Mouse (Mus musculus): ENCODE results near the gene Rsg1. TPM values are rescaled to one million over a fixed set of nuclear protein-coding genes. Genes with fewer than 3 reads are reported as not detected.
A peak's percentile ranks its signal among the peaks of the same experiment; 100 is the strongest.

Gene Rsg1
- polyA plus RNA-seq, 1 experiment from 2014 or later: 5.1 TPM

DNA sequence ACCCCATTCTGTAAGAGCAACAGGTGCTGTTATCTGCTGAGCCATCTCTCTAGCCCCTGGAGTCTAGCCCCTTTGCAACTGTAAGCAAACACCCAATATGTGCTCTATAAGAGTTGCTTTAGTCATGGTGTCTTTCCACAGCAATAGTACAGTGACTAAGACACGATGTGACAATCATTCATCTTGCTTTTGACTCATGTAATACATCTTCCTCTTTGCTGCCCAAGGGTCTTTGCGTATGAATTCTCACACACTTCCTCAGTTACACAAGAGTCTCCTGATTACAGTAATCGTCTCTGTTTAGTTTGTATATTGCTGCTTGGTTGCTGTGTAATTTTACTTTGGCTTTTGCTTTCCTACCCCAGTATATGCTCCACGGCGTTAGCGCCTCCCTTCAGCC lies 31.8 kb upstream of the Rsg1 start:
- Histone ChIP-seq H3K27me3 (replicated peaks; ENCODE audit: control insufficient read depth, insufficient read depth, low read length) (no peaks in the 10 kb centered on the region), H3K36me3 (ENCODE audit: control insufficient read depth, insufficient read depth, low read length) (peaks cover 44% of the 10 kb centered on the region), H3K4me1 (ENCODE audit: control insufficient read depth, insufficient read depth, low read length) (peaks cover 12% of the 10 kb centered on the region; the same call in 1 of the 2 replicates), H3K27ac (replicated peaks; ENCODE audit: low read depth, low read length) (no peak overlapping the region), H3K4me3 (ENCODE audit: low read depth, low read length) (no peak overlapping the region), H3K4me2 (ENCODE audit: low read depth, low read length) (no peak overlapping the region), H3K9me3 (ENCODE audit: control insufficient read depth, low read length) (no peaks in the 10 kb centered on the region), H3K9ac (ENCODE audit: low read depth, low read length) (no peak overlapping the region)
- 93% methylated on average over 6 of the region's 6 CpGs for WGBS
- ATAC-seq (ENCODE audit: low read depth) (no peak), DNase-seq (ENCODE audit: low spot score) (no peak)

DNA sequence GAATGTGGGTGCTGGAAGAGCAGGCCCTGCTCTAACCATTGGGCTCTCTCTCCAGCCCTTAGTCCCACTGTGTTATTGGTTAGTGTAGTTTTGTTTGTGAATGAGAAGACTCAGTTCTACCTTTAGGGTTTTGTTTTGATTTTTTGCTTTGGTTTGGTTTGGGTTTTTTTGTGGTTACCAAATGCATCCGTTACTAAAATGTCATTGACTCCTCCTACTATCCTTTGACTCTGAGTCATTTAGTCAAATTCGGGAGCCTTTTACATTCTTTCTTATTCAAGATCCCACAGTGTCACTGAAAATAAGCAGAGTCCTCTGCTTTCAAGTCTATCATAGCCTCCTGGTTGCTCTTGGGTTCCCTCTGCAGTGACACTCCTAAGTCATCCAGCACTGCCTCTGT lies 29.8 kb upstream of the Rsg1 start:
- WGBS: 86% methylated on average over 2 of the region's 2 CpGs
- Histone ChIP-seq H3K9me3 (ENCODE audit: control insufficient read depth, low read length) (no peaks in the 10 kb centered on the region), H3K9ac (ENCODE audit: low read depth, low read length) (no peak overlapping the region), H3K27me3 (replicated peaks; ENCODE audit: control insufficient read depth, insufficient read depth, low read length) (no peaks in the 10 kb centered on the region), H3K4me2 (ENCODE audit: low read depth, low read length) (no peak overlapping the region), H3K4me1 (ENCODE audit: control insufficient read depth, insufficient read depth, low read length) (peaks cover 13% of the 10 kb centered on the region; the same call in 1 of the 2 replicates), H3K36me3 (ENCODE audit: control insufficient read depth, insufficient read depth, low read length) (peaks cover 34% of the 10 kb centered on the region), H3K4me3 (ENCODE audit: low read depth, low read length) (no peak overlapping the region), H3K27ac (replicated peaks; ENCODE audit: low read depth, low read length) (no peak overlapping the region)
- no peak for ATAC-seq (ENCODE audit: low read depth)
- DNase-seq (ENCODE audit: low spot score): no peak

- H3K9me3 ChIP-seq (ENCODE audit: control insufficient read depth, low read length): no peaks in the 10 kb centered on the region
- peaks cover 34% of the 10 kb centered on the region for H3K36me3 ChIP-seq (ENCODE audit: control insufficient read depth, insufficient read depth, low read length)
- H3K4me2 ChIP-seq (ENCODE audit: low read depth, low read length): no peak overlapping the region
- 93% methylated on average over 4 of the region's 4 CpGs for WGBS
- H3K27me3 ChIP-seq (replicated peaks; ENCODE audit: control insufficient read depth, insufficient read depth, low read length): no peaks in the 10 kb centered on the region
- H3K4me3 ChIP-seq (ENCODE audit: low read depth, low read length): no peak overlapping the region
- DNase-seq (ENCODE audit: low spot score) (no peak), ATAC-seq (ENCODE audit: low read depth) (no peak)
- no peak overlapping the region for H3K9ac ChIP-seq (ENCODE audit: low read depth, low read length)
- H3K4me1 ChIP-seq (ENCODE audit: control insufficient read depth, insufficient read depth, low read length): peaks cover 13% of the 10 kb centered on the region; the same call in 1 of the 2 replicates
- H3K27ac ChIP-seq (replicated peaks; ENCODE audit: low read depth, low read length): no peak overlapping the region
Observed at GRCm38 (mm10) chr4:141184426-141184825, 29.3 kb upstream of the Rsg1 start.

- no peaks in the 10 kb centered on the region for H3K9me3 ChIP-seq (ENCODE audit: control insufficient read depth, low read length)
- 0 out of 2 replicates have a peak, but pooled peaks have one; percentile 15 for ATAC-seq (ENCODE audit: low read depth)
Observed at GRCm38 (mm10) chr4:141186923-141187836, 26.6 kb upstream of the Rsg1 start.

DNA sequence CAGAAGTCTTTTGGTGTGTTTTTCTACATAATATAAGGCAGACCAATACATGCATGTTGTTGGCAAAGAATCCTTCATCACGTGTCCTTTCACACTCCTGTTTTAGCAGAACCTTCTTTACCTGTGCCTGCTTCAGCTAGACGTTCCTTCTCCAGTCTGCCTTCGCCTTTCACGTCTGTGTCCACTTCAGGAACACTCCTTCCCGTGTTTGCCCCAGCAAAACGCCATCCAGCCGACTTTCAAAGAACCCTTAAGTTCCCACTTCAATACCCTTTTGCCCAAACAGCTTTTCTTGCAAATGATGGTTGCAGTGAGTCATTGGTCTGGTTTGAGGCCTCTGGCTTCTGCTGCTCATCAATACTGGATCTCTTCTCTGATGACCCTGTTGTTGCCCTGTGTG lies 22.5 kb upstream of the Rsg1 start:
- ATAC-seq (ENCODE audit: low read depth) (no peak), DNase-seq (ENCODE audit: low spot score) (no peak)
- Histone ChIP-seq H3K27me3 (replicated peaks; ENCODE audit: control insufficient read depth, insufficient read depth, low read length) (no peaks in the 10 kb centered on the region), H3K9me3 (ENCODE audit: control insufficient read depth, low read length) (no peaks in the 10 kb centered on the region), H3K9ac (ENCODE audit: low read depth, low read length) (no peak overlapping the region), H3K4me3 (ENCODE audit: low read depth, low read length) (no peak overlapping the region), H3K36me3 (ENCODE audit: control insufficient read depth, insufficient read depth, low read length) (peaks cover 63% of the 10 kb centered on the region), H3K4me2 (ENCODE audit: low read depth, low read length) (no peak overlapping the region), H3K4me1 (ENCODE audit: control insufficient read depth, insufficient read depth, low read length) (peaks cover 7% of the 10 kb centered on the region; the same call in 1 of the 2 replicates), H3K27ac (replicated peaks; ENCODE audit: low read depth, low read length) (no peak overlapping the region)
- WGBS: 90% methylated on average over 7 of the region's 7 CpGs

More at GRCm38 (mm10) chr4:141186923-141187836, 26.6 kb upstream of the Rsg1 start:
- no peak for DNase-seq (ENCODE audit: low spot score)
- peaks cover 40% of the 10 kb centered on the region for H3K36me3 ChIP-seq (ENCODE audit: control insufficient read depth, insufficient read depth, low read length)
- WGBS: 25% methylated on average over 9 of the region's 9 CpGs
- H3K27me3 ChIP-seq (replicated peaks; ENCODE audit: control insufficient read depth, insufficient read depth, low read length): no peaks in the 10 kb centered on the region
- H3K4me3 ChIP-seq (ENCODE audit: low read depth, low read length): no peak overlapping the region
- H3K27ac ChIP-seq (replicated peaks; ENCODE audit: low read depth, low read length): peak overlapping the region; percentile 78
- H3K4me1 ChIP-seq (ENCODE audit: control insufficient read depth, insufficient read depth, low read length): peaks cover 13% of the 10 kb centered on the region; the same call in 1 of the 2 replicates
- H3K4me2 ChIP-seq (ENCODE audit: low read depth, low read length): no peak overlapping the region
- no peak overlapping the region for H3K9ac ChIP-seq (ENCODE audit: low read depth, low read length)

DNA sequence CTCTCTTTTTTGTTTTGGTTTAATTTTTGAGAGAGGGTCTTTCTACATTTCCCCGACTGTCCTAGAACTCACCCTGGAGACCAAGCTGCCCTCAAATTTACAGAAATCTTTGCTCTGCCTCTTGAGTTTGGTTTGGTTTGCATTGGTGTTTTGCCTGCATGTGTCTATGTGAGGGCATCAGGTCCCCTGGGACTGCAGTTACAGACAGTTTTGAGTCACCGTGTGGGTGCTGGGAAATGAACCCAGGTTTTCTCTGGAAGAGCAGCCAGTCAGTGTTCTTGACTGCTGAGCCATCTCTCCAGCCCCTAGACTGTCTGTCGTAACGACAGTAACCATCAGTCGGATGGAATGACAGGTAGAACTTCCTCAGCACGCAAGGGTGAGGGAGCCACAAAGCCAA lies 19.2 kb upstream of the Rsg1 start:
- ATAC-seq (ENCODE audit: low read depth) (no peak), DNase-seq (ENCODE audit: low spot score) (no peak)
- H3K27me3 ChIP-seq (replicated peaks; ENCODE audit: control insufficient read depth, insufficient read depth, low read length): no peaks in the 10 kb centered on the region
- H3K4me3 ChIP-seq (ENCODE audit: low read depth, low read length): no peak overlapping the region
- H3K4me1 ChIP-seq (ENCODE audit: control insufficient read depth, insufficient read depth, low read length): no peaks in the 10 kb centered on the region
- H3K27ac ChIP-seq (replicated peaks; ENCODE audit: low read depth, low read length): no peak overlapping the region
- H3K9me3 ChIP-seq (ENCODE audit: control insufficient read depth, low read length): no peaks in the 10 kb centered on the region
- WGBS: 89% methylated on average over 6 of the region's 6 CpGs
- H3K9ac ChIP-seq (ENCODE audit: low read depth, low read length): no peak overlapping the region
- H3K36me3 ChIP-seq (ENCODE audit: control insufficient read depth, insufficient read depth, low read length): peaks cover 91% of the 10 kb centered on the region
- no peak overlapping the region for H3K4me2 ChIP-seq (ENCODE audit: low read depth, low read length)

DNA sequence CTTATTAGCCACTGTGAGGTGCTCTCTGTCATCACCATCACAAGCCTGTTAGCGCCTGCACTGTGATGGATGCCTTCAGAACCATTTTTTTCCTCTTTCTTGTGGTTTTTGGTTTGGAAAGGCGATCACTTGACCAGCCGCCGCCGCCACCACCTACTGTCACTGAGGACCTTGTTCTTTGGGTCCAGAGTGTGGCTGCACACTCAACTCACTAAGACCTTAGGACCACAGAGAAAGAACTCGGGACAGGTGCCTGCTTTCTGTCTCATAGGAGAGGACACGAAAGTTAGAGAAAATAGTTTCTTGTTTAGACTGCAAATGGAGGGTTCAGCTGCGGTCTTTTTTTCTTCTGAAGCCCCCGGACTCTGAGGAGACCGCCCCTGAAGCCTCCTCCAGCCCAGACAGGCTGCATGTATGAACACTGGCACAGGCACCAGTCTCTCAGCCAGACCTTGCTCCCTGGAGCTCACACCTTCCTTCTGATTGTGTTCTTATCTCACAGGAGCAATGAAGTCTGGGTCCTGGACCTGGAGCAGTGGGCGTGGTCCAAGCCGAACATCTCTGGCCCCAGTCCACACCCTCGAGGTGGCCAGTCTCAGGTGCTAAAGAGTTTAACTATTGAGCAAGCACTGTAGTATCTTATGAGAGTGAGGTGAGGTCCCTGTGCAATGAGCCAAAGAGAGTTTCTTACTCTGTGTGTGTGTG lies 16.6 kb upstream of the Rsg1 start:
- H3K27me3 ChIP-seq (replicated peaks; ENCODE audit: control insufficient read depth, insufficient read depth, low read length): no peaks in the 10 kb centered on the region
- H3K36me3 ChIP-seq (ENCODE audit: control insufficient read depth, insufficient read depth, low read length): peaks cover 89% of the 10 kb centered on the region
- DNase-seq (ENCODE audit: low spot score) (no peak), ATAC-seq (ENCODE audit: low read depth) (no peak)
- WGBS: 96% methylated on average over 13 of the region's 13 CpGs
- no peaks in the 10 kb centered on the region for H3K4me1 ChIP-seq (ENCODE audit: control insufficient read depth, insufficient read depth, low read length)
- H3K9me3 ChIP-seq (ENCODE audit: control insufficient read depth, low read length): no peaks in the 10 kb centered on the region
- H3K4me3 ChIP-seq (ENCODE audit: low read depth, low read length): no peak overlapping the region
- no peak overlapping the region for H3K9ac ChIP-seq (ENCODE audit: low read depth, low read length)
- no peak overlapping the region for H3K27ac ChIP-seq (replicated peaks; ENCODE audit: low read depth, low read length)
- H3K4me2 ChIP-seq (ENCODE audit: low read depth, low read length): no peak overlapping the region

DNA sequence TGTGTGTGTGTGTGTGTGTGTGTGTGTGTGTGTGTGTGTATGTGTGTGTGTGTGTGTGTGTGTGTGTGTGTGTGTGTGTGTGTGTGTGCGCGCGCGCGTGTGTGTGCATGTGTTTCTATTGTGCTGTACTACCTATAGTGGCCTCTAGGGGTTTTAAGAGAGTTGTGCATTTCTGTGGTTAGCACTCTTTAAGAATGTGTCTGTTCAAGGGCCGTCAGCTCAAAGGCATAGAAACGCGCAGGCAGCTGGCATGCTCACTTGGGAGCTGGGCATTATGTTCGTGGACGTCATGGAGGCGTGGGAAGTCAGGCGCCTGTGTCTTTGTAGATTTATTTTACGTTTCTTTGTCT lies 16.1 kb upstream of the Rsg1 start:
- WGBS: 97% methylated on average over 8 of the region's 13 CpGs

More for the DNA sequence above, 16.1 kb upstream of the Rsg1 start:
- Histone ChIP-seq H3K9me3 (ENCODE audit: control insufficient read depth, low read length) (no peaks in the 10 kb centered on the region), H3K27ac (replicated peaks; ENCODE audit: low read depth, low read length) (no peak overlapping the region), H3K9ac (ENCODE audit: low read depth, low read length) (no peak overlapping the region), H3K4me2 (ENCODE audit: low read depth, low read length) (no peak overlapping the region), H3K36me3 (ENCODE audit: control insufficient read depth, insufficient read depth, low read length) (peaks cover 84% of the 10 kb centered on the region), H3K27me3 (replicated peaks; ENCODE audit: control insufficient read depth, insufficient read depth, low read length) (no peaks in the 10 kb centered on the region), H3K4me1 (ENCODE audit: control insufficient read depth, insufficient read depth, low read length) (no peaks in the 10 kb centered on the region), H3K4me3 (ENCODE audit: low read depth, low read length) (no peak overlapping the region)
- no peak for ATAC-seq (ENCODE audit: low read depth)
- DNase-seq (ENCODE audit: low spot score): no peak
